Mouse (Mus musculus): Measurements from ENCODE around the gene Pemt. TPM values are rescaled to one million over a fixed set of nuclear protein-coding genes. Genes with fewer than 3 reads are reported as not detected.

Gene Pemt
- polyA plus RNA-seq, 1 experiment from 2014 or later = 7.4 TPM

GRCm38 (mm10) chr11:59975241-59975640 is 71.0 kb downstream of the Pemt start:
- 25% methylated on average over 8 of the region's 10 CpGs for WGBS
- H3K27me3 ChIP-seq = peaks cover 44% of the 10 kb centered on the region
- ATAC-seq (ENCODE audit: low FRiP score) = no peak
- no peaks in the 10 kb centered on the region for H3K36me3 ChIP-seq
- H3K4me2 ChIP-seq = no peak overlapping the region
- no peaks in the 10 kb centered on the region for H3K9me3 ChIP-seq
- no peak overlapping the region for H3K27ac ChIP-seq
- no peak overlapping the region for H3K9ac ChIP-seq
- peaks cover 20% of the 10 kb centered on the region for H3K4me1 ChIP-seq (replicated peaks)
- no peak overlapping the region for H3K4me3 ChIP-seq

DNA sequence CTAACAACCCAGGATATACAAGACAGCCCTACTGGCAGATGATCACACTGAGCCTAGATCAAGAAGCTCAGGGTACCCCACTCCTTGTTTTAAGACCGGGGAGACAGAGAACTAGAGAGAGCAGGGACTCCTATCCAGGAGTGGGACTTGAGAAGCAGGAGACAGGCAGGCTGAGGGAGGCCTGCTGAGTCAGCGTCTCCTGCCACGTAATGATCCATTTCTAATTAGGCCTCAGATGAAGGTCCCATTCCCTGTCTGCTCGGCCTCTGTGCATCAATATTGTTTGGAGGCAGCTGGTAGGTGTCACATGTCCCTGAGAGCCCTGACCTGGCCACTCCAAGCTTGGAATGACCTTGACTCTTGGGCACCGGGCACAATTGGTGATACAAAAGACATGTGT is 72.9 kb downstream of the Pemt start:
- H3K4me1 ChIP-seq (replicated peaks) = peaks cover 20% of the 10 kb centered on the region
- no peaks in the 10 kb centered on the region for H3K9me3 ChIP-seq
- peaks cover 44% of the 10 kb centered on the region for H3K27me3 ChIP-seq
- H3K4me3 ChIP-seq = no peak overlapping the region
- WGBS = 71% methylated on average over 5 of the region's 5 CpGs
- no peak overlapping the region for H3K9ac ChIP-seq
- no peak for ATAC-seq (ENCODE audit: low FRiP score)
- H3K36me3 ChIP-seq = no peaks in the 10 kb centered on the region
- no peak overlapping the region for H3K27ac ChIP-seq
- no peak overlapping the region for H3K4me2 ChIP-seq

DNA sequence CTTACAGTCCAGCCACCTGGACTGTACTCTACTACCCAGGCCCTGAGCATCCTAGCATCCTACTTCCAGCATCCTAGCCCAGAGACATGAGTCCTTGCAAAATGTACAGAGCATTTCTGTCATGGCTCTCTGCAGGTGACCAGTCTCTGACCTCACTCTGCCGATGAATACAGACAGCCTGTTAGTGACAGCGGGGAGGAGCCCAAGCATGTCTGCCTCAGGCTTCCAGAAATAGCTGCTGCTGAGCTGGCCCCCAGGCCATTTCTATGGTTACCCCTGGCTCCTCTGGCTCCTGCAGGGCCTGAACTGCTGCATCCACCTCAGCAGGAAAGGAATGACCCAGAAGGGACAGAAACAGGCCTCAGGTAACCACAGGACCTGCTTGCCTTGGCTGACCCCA is 74.6 kb downstream of the Pemt start:
- Histone ChIP-seq H3K9ac (no peak overlapping the region), H3K9me3 (no peaks in the 10 kb centered on the region), H3K27ac (no peak overlapping the region), H3K4me3 (no peak overlapping the region), H3K36me3 (no peaks in the 10 kb centered on the region), H3K4me2 (no peak overlapping the region), H3K4me1 (replicated peaks) (peaks cover 17% of the 10 kb centered on the region), H3K27me3 (peaks cover 49% of the 10 kb centered on the region)
- no peak for ATAC-seq (ENCODE audit: low FRiP score)
- 35% methylated on average over 2 of the region's 2 CpGs for WGBS

- Histone ChIP-seq H3K9ac (no peak overlapping the region), H3K4me1 (replicated peaks) (peaks cover 24% of the 10 kb centered on the region), H3K27me3 (peaks cover 47% of the 10 kb centered on the region), H3K4me2 (no peak overlapping the region), H3K36me3 (no peaks in the 10 kb centered on the region), H3K9me3 (no peaks in the 10 kb centered on the region), H3K27ac (no peak overlapping the region), H3K4me3 (no peak overlapping the region)
- ATAC-seq (ENCODE audit: low FRiP score) = no peak
- 83% methylated on average over 5 of the region's 5 CpGs for whole genome bisulfite sequencing
Measured at GRCm38 (mm10) chr11:59970780-59971179, 75.5 kb downstream of the Pemt start.

DNA sequence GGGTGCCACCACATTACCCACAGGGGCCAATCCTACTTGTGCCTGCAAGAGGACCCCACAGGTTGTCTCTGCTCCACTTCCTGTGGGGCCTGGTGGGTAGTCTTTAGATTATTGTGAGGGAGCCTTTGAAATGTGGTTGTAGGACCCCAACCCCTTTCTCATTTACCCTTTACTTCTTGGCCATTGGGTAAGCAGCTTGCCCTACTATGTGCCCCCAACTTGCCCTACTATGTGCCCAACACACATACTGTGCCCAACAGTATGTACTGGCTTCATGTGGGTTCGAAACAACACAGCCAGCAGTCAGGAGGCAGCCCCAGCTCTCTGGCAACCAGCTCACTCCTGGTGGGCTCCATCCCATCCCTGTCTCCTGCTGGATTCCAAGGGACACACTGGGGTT is 78.5 kb downstream of the Pemt start:
- Histone ChIP-seq H3K9me3 (no peaks in the 10 kb centered on the region), H3K9ac (no peak overlapping the region), H3K4me3 (no peak overlapping the region), H3K27ac (no peak overlapping the region), H3K27me3 (peaks cover 64% of the 10 kb centered on the region), H3K36me3 (no peaks in the 10 kb centered on the region), H3K4me1 (replicated peaks) (peaks cover 36% of the 10 kb centered on the region), H3K4me2 (no peak overlapping the region)
- ATAC-seq (ENCODE audit: low FRiP score) = no peak
- WGBS = 95% methylated on average over 1 of the region's 1 CpGs

DNA sequence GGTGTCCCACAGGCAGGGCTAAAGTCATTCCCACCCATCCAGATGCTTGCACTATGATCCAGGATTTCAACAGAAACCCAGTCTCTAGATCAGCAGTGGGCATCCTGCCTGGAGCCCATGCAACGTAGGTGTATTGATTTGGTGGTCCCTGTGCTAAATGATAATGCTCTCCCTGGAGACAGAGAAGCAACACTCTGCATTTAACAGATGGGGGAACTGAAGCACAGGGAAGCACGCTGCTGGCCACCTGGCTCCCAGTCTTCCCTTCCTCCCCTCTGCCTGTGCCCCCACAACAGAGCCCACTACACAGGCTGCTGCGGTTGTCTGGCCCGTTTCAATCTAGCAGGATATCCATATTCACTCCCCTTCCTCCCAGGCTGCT is 80.2 kb downstream of the Pemt start:
- peaks cover 32% of the 10 kb centered on the region for H3K4me1 ChIP-seq (replicated peaks)
- no peak overlapping the region for H3K4me2 ChIP-seq
- peaks cover 68% of the 10 kb centered on the region for H3K27me3 ChIP-seq
- H3K4me3 ChIP-seq = no peak overlapping the region
- no peak overlapping the region for H3K27ac ChIP-seq
- peaks cover 13% of the 10 kb centered on the region for H3K36me3 ChIP-seq
- H3K9ac ChIP-seq = peak overlapping the region; percentile 39; the same call in 1 of the 2 replicates
- no peaks in the 10 kb centered on the region for H3K9me3 ChIP-seq
- ATAC-seq (ENCODE audit: low FRiP score) = no peak
- WGBS = 64% methylated on average over 4 of the region's 4 CpGs

DNA sequence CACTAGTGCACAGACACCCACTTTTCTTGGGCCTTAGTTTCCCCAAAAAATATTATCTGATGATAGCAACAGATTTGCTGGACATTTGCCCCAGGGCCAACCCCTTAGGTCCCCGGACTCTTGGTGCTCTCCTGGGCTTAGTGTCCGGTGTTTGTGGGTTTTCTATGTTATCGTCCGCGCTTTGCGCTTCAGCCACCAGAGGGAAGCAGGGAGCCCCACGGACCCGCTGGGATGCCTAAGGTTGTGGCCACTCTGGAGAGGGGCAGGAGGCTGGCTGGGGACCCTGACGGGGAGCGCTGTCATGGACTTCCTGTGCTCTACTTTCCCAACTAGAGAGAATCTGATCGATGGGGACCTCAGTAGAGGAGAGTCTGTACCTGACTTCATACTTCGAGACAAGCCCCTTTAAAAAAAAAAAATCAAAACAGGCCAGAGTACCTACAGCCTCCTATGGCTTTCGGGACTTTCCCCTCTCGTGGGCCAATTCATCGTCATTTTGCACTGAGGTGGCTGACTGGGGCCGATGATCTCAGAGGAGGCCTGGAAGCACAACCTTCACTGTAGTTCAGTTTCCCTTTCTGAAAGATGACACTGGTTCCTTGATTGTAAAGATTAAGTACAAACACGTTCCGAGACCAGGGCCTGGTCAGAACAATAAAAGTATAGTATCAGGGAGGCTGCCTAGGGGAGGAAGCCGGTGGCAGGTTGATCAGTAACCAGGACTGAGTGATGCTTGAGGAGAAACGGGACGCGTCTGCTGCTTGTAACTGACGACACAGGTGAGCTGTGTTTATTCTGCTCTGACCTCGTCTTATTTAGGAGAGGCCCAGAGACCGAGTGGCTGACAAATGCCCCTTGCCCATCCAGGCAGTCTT is 80.8 kb downstream of the Pemt start:
- Histone ChIP-seq H3K27me3 (peaks cover 68% of the 10 kb centered on the region), H3K9ac (peak overlapping the region; percentile 67), H3K4me1 (replicated peaks) (peaks cover 32% of the 10 kb centered on the region), H3K36me3 (peaks cover 19% of the 10 kb centered on the region), H3K4me3 (peak overlapping the region; percentile 42), H3K9me3 (no peaks in the 10 kb centered on the region), H3K27ac (no peak overlapping the region), H3K4me2 (peak overlapping the region; percentile 86)
- ATAC-seq (ENCODE audit: low FRiP score) = peak; percentile 68
- WGBS = 25% methylated on average over 25 of the region's 25 CpGs

DNA sequence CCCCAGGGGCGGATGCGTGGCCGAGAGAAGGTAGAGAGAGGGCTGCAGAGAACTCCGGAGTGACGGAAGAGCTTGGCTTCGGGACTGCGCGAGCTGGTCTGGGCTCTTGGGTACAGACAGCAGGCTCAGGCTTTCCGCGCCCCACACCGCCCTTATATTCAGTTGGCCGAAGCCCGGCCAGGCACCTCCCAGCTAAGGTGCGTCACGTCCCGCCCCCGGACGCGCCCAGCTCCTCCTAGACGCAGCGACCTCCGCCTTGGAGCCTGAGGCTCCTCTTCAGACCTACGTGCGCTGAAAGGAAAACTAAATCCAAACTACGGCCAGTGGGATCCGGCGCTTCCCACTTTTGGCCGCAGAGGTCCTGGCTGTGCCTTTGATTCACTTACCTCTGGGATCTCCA is 81.5 kb downstream of the Pemt start, which contains the start of gene Rasd1:
Gene Rasd1 (minus strand): TSS at position 127 of the 400 bp plus-strand sequence.
- Histone ChIP-seq H3K4me2 (peak within 1 kb of the TSS; percentile 86), H3K36me3 (peaks cover 20% of the 10 kb centered on the region), H3K27me3 (peaks cover 68% of the 10 kb centered on the region), H3K27ac (no peak within 1 kb of the TSS), H3K9me3 (no peaks in the 10 kb centered on the region), H3K9ac (peak within 1 kb of the TSS; percentile 67), H3K4me3 (peak within 1 kb of the TSS; percentile 42), H3K4me1 (replicated peaks) (peaks cover 32% of the 10 kb centered on the region)
- ATAC-seq (ENCODE audit: low FRiP score) = peak; percentile 47
- 1% methylated on average over 28 of the region's 28 CpGs for WGBS

DNA sequence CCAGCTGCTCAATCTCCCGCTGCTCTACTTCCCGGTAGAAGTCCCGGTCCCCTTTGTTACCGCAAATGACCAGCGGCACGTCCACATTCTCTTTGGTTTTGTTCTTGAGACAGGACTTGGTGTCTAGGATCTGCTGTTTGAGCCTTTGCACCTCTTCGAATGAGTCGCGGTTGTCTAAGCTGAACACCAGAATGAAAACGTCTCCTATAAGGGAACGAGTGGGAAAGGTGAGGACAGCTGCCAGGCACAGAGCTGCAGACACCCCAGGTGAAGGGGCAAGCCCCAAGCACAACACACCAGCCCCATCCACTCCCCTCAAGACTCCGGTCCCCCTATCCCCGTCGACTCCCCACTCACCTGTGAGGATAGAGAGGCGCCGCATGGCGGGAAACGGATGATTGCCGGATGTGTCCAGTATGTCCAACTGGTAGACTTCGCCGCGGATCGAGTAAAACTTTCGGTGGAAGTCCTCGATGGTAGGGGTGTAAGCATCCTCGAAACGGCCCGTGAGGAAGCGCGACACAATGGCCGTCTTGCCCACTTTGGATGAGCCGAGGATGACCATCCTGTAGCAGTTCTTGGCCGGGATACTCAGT is 82.0 kb downstream of the Pemt start:
- Histone ChIP-seq H3K27me3 (peaks cover 68% of the 10 kb centered on the region), H3K4me3 (peak overlapping the region; percentile 42), H3K4me1 (replicated peaks) (peaks cover 32% of the 10 kb centered on the region), H3K36me3 (peaks cover 20% of the 10 kb centered on the region), H3K27ac (no peak overlapping the region), H3K9me3 (no peaks in the 10 kb centered on the region), H3K9ac (peak overlapping the region; percentile 67), H3K4me2 (peak overlapping the region; percentile 86)
- ATAC-seq (ENCODE audit: low FRiP score) = peak; percentile 27
- WGBS = 3% methylated on average over 33 of the region's 33 CpGs

DNA sequence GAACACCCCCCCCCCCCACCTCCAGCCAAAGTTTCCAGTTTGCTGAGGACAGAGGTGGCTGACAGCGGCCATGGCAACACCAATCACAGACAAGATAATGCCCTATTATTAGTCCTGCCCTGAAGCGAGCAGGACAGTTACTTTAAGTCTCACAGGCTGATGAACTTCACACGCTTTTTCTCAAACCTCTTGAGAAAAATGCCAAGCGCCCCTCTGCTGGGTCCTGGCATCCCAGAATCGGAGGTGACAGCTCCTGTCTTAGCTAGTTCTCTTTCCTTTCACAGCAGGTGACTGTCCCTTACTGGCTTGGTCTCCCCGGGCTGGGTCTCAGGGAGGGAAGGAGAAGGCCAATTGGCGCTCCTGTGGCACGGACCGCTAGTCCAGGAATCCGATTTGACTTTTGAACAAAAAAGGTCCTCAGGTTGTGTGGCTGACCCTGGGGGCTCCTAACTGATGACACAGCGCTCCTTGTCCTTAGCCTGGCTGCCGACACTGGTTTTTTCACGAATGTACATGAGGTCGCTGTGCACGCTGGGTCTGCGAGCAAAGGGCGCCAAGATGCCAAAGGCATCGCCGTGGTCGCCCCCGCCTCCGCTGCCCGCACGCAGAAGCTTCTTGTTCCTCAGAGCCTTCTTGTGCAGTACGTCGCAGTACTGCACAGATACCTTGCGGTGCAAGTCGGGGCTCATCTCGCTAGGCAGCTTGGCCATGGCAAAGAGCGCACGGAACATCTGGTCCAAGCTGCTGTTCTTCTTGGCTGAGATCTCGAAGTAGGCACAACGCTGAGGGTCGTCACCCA is 82.7 kb downstream of the Pemt start:
- Histone ChIP-seq H3K4me3 (peak overlapping the region; percentile 42), H3K4me1 (replicated peaks) (peaks cover 32% of the 10 kb centered on the region), H3K9ac (peak overlapping the region; percentile 67), H3K4me2 (peak overlapping the region; percentile 86), H3K27me3 (peaks cover 63% of the 10 kb centered on the region), H3K36me3 (peaks cover 20% of the 10 kb centered on the region), H3K9me3 (no peaks in the 10 kb centered on the region), H3K27ac (no peak overlapping the region)
- no peak for ATAC-seq (ENCODE audit: low FRiP score)
- 5% methylated on average over 34 of the region's 34 CpGs for WGBS

GRCm38 (mm10) chr11:59962590-59962989 is 83.7 kb downstream of the Pemt start:
- ATAC-seq (ENCODE audit: low FRiP score) = no peak
- Histone ChIP-seq H3K4me1 (replicated peaks) (peaks cover 32% of the 10 kb centered on the region), H3K9ac (no peak overlapping the region), H3K9me3 (no peaks in the 10 kb centered on the region), H3K27ac (no peak overlapping the region), H3K36me3 (peaks cover 20% of the 10 kb centered on the region), H3K27me3 (peaks cover 54% of the 10 kb centered on the region), H3K4me2 (no peak overlapping the region), H3K4me3 (no peak overlapping the region)
- 84% methylated on average over 3 of the region's 3 CpGs for WGBS

DNA sequence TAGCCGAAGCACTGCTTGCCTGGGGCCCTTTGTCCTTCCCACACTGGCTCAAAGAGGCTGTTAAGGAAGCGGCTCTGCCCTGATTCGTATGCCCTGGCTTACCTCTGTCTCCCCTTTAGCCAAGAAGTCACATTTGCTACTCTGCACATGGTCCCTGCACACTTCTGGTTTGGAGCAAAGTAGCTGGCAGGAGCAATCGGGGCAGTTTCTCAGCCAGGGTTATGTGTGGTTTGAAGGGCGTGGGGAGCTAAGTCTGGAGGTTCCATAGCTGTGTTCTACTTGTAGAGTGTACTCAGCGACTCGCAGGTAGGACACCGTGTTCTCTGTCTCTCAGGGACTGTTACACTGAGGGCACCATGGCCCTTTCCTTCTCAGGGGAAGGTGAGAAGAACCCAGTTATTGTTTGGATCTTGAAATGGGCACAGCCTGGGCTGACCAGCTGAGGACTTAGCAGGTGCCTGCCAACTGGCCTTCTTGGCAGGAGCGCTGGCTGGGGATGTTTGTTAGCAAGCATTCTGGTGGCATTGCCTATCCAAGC is 84.9 kb downstream of the Pemt start:
- Histone ChIP-seq H3K4me1 (replicated peaks) (peaks cover 30% of the 10 kb centered on the region), H3K27me3 (peaks cover 46% of the 10 kb centered on the region), H3K9ac (no peak overlapping the region), H3K27ac (no peak overlapping the region), H3K9me3 (no peaks in the 10 kb centered on the region), H3K4me2 (no peak overlapping the region), H3K4me3 (no peak overlapping the region), H3K36me3 (peaks cover 20% of the 10 kb centered on the region)
- 90% methylated on average over 9 of the region's 9 CpGs for WGBS
- no peak for ATAC-seq (ENCODE audit: low FRiP score)

Data from hindbrain, embryonic 13.5 days (tissue).